Comparison of ENCODE assay signal across 14 mouse cellular contexts in the genomic region with DNA sequence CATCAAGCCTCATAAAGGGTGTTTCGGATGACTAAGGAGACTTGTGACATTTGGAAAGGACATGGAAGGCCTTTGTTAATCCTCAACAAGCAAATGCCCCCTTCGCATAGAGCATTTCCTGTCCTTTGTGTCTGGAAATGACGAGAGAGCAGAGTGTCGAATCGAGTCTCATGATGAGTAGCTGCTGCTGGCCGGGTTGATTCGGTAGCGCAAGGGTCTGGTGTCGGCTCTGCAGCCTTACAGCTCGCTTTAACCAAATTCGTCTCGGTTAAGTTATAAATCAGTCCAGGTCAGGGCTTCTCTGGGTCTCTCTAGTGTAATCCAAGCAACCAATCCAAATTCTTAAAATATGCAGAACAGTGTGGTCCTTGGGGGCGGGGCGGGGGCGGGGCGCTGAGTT. TPM values are rescaled to one million over a fixed set of nuclear protein-coding genes. Genes with fewer than 3 reads are reported as not detected.
DNase-seq lines count a peak whose midpoint lies in the region; ATAC-seq lines count a peak whose summit lies in the region.
"Had no signal": no experiment of that assay in that cellular context is flagged by ENCODE, and none has a peak within 500 bp of the region (broad histone marks: within the 10 kb centered on the region; RNA-seq: fewer than 3 reads in every experiment).

No protein-coding gene starts in this region.

- H3K4me1 ChIP-seq in kidney, embryonic 15.5 days, result peaks cover 12% of the 10 kb centered on the region
- H3K4me1 ChIP-seq in midbrain, embryonic 16.5 days (ENCODE audit: control insufficient read depth, insufficient read depth, low read length), result no peaks in the 10 kb centered on the region
- H3K4me1 ChIP-seq in midbrain, embryonic 10.5 days, result 0 out of 2 replicates have a peak, but pooled peaks cover 8% of the 10 kb centered on the region
- peaks cover 5% of the 10 kb centered on the region; the same call in 1 of the 2 replicates for H3K4me1 ChIP-seq in embryonic facial prominence, embryonic 15.5 days
- peaks cover 10% of the 10 kb centered on the region; the same call in 1 of the 2 replicates for H3K4me1 ChIP-seq in neural tube, embryonic 13.5 days (replicated peaks)
- H3K4me1 ChIP-seq in forebrain, embryonic 15.5 days, result no peaks in the 10 kb centered on the region
- H3K4me1 ChIP-seq: midbrain, embryonic 13.5 days had no signal

- no peaks in the 10 kb centered on the region for H3K36me3 ChIP-seq in kidney, embryonic 15.5 days
- no peaks in the 10 kb centered on the region for H3K36me3 ChIP-seq in midbrain, embryonic 16.5 days (ENCODE audit: control insufficient read depth, insufficient read depth, low read length)
- no peaks in the 10 kb centered on the region for H3K36me3 ChIP-seq in midbrain, embryonic 10.5 days
- no peaks in the 10 kb centered on the region for H3K36me3 ChIP-seq in embryonic facial prominence, embryonic 15.5 days
- no peaks in the 10 kb centered on the region for H3K36me3 ChIP-seq in neural tube, embryonic 13.5 days
- H3K36me3 ChIP-seq in forebrain, embryonic 15.5 days, result no peaks in the 10 kb centered on the region
- H3K36me3 ChIP-seq: forebrain, embryonic 10.5 days; midbrain, embryonic 13.5 days had no signal

- DNase-seq in kidney, adult 11 months, result no peak
- no peak for DNase-seq in midbrain, embryonic 10.5 days (ENCODE audit: low spot score)
- no peak for DNase-seq in T-cell, adult 2 months (ENCODE audit: low spot score)
- DNase-seq: cerebellum, adult 18-20 months; layer of hippocampus, adult 9-11 months; liver, postnatal 0 days; thymus, postnatal 36 days had no signal

- peak overlapping the region; percentile 41 for H3K4me2 ChIP-seq in kidney, embryonic 15.5 days
- no peak overlapping the region for H3K4me2 ChIP-seq in midbrain, embryonic 16.5 days (ENCODE audit: low read length)
- H3K4me2 ChIP-seq in embryonic facial prominence, embryonic 15.5 days (replicated peaks), result peak overlapping the region; percentile 26
- peak overlapping the region; percentile 47 for H3K4me2 ChIP-seq in neural tube, embryonic 13.5 days
- no peak overlapping the region for H3K4me2 ChIP-seq in forebrain, embryonic 15.5 days (replicated peaks)
- H3K4me2 ChIP-seq: midbrain, embryonic 13.5 days had no signal

- no peak overlapping the region for H3K27ac ChIP-seq in kidney, embryonic 15.5 days
- H3K27ac ChIP-seq in midbrain, embryonic 16.5 days (ENCODE audit: low read length), result no peak overlapping the region
- H3K27ac ChIP-seq in midbrain, embryonic 10.5 days (replicated peaks), result no peak overlapping the region
- H3K27ac ChIP-seq in embryonic facial prominence, embryonic 15.5 days (replicated peaks), result 0 out of 2 replicates have a peak overlapping the region, but pooled peaks have one; percentile 22
- no peak overlapping the region for H3K27ac ChIP-seq in neural tube, embryonic 13.5 days (replicated peaks)
- no peak overlapping the region for H3K27ac ChIP-seq in forebrain, embryonic 15.5 days (replicated peaks)
- H3K27ac ChIP-seq: forebrain, embryonic 10.5 days; midbrain, embryonic 13.5 days had no signal

- no peak overlapping the region for H3K9ac ChIP-seq in kidney, embryonic 15.5 days
- H3K9ac ChIP-seq in midbrain, embryonic 16.5 days (ENCODE audit: low read depth, low read length), result peak overlapping the region; percentile 28; the same call in 1 of the 2 replicates
- H3K9ac ChIP-seq in embryonic facial prominence, embryonic 15.5 days, result no peak overlapping the region
- peak overlapping the region; percentile 28 for H3K9ac ChIP-seq in neural tube, embryonic 13.5 days
- H3K9ac ChIP-seq in forebrain, embryonic 15.5 days (replicated peaks), result no peak overlapping the region
- H3K9ac ChIP-seq: liver, postnatal 0 days; midbrain, embryonic 13.5 days had no signal

- no peak overlapping the region for H3K4me3 ChIP-seq in kidney, embryonic 15.5 days (replicated peaks)
- H3K4me3 ChIP-seq in midbrain, embryonic 16.5 days (ENCODE audit: low read depth, low read length), result no peak overlapping the region
- H3K4me3 ChIP-seq in midbrain, embryonic 10.5 days, result no peak overlapping the region
- no peak overlapping the region; the same call in 1 of the 2 replicates for H3K4me3 ChIP-seq in embryonic facial prominence, embryonic 15.5 days (replicated peaks)
- 0 out of 2 replicates have a peak overlapping the region, but pooled peaks have one; percentile 14 for H3K4me3 ChIP-seq in neural tube, embryonic 13.5 days
- H3K4me3 ChIP-seq in forebrain, embryonic 15.5 days, result no peak overlapping the region
- H3K4me3 ChIP-seq: forebrain, embryonic 10.5 days; midbrain, embryonic 13.5 days had no signal

- 41% methylated on average over 16 of the region's 16 CpGs for WGBS in kidney, embryonic 15.5 days
- WGBS in midbrain, embryonic 16.5 days, result 80% methylated on average over 16 of the region's 16 CpGs
- WGBS in midbrain, embryonic 10.5 days, result 83% methylated on average over 16 of the region's 16 CpGs
- 50% methylated on average over 16 of the region's 16 CpGs for WGBS in embryonic facial prominence, embryonic 15.5 days
- 42% methylated on average over 16 of the region's 16 CpGs for whole genome bisulfite sequencing in neural tube, embryonic 13.5 days
- 77% methylated on average over 16 of the region's 16 CpGs for WGBS in forebrain, embryonic 15.5 days

- no peaks in the 10 kb centered on the region for H3K9me3 ChIP-seq in kidney, embryonic 15.5 days (replicated peaks)
- no peaks in the 10 kb centered on the region for H3K9me3 ChIP-seq in midbrain, embryonic 16.5 days (replicated peaks; ENCODE audit: control insufficient read depth, low read length, poor library complexity, severe bottlenecking)
- no peaks in the 10 kb centered on the region for H3K9me3 ChIP-seq in midbrain, embryonic 10.5 days (replicated peaks)
- no peaks in the 10 kb centered on the region for H3K9me3 ChIP-seq in embryonic facial prominence, embryonic 15.5 days (replicated peaks)
- H3K9me3 ChIP-seq in neural tube, embryonic 13.5 days, result no peaks in the 10 kb centered on the region
- no peaks in the 10 kb centered on the region for H3K9me3 ChIP-seq in forebrain, embryonic 15.5 days
- H3K9me3 ChIP-seq: forebrain, embryonic 10.5 days; midbrain, embryonic 13.5 days had no signal

- H3K27me3 ChIP-seq in kidney, embryonic 15.5 days, result no peaks in the 10 kb centered on the region
- no peaks in the 10 kb centered on the region for H3K27me3 ChIP-seq in midbrain, embryonic 16.5 days (ENCODE audit: control insufficient read depth, insufficient read depth, low read depth, low read length)
- H3K27me3 ChIP-seq in midbrain, embryonic 10.5 days (ENCODE audit: low read depth, poor library complexity, severe bottlenecking), result no peaks in the 10 kb centered on the region
- no peaks in the 10 kb centered on the region for H3K27me3 ChIP-seq in embryonic facial prominence, embryonic 15.5 days
- H3K27me3 ChIP-seq in neural tube, embryonic 13.5 days, result no peaks in the 10 kb centered on the region
- no peaks in the 10 kb centered on the region for H3K27me3 ChIP-seq in forebrain, embryonic 15.5 days
- H3K27me3 ChIP-seq: midbrain, embryonic 13.5 days had no signal

- peak; percentile 64; the same call in 1 of the 2 replicates for ATAC-seq in kidney, embryonic 15.5 days (replicated peaks; ENCODE audit: low FRiP score)
- ATAC-seq in midbrain, embryonic 16.5 days, result no peak
- no peak for ATAC-seq in embryonic facial prominence, embryonic 15.5 days (ENCODE audit: insufficient number of reproducible peaks, low FRiP score, low TSS enrichment, low read depth)
- ATAC-seq in neural tube, embryonic 13.5 days (ENCODE audit: low read depth), result peak; percentile 27
- no peak for ATAC-seq in forebrain, embryonic 15.5 days (replicated peaks)
- ATAC-seq: liver, postnatal 0 days; midbrain, embryonic 13.5 days had no signal

RNA-seq across cellular contexts. Expression of a gene that starts 59.1 kb away (rescaled TPM):
- 6.2 and 7.8 TPM in 2 replicates for polyA plus RNA-seq in kidney, embryonic 15.5 days (2015; fragmentation: Nextera tagmentation; extraction: Ambion mirVana)
- polyA plus RNA-seq in midbrain, embryonic 16.5 days (2015; fragmentation: Nextera tagmentation; extraction: Ambion mirVana), result 5.7 and 6.9 TPM in 2 replicates
- polyA plus RNA-seq in midbrain, embryonic 10.5 days (2016; fragmentation: Nextera tagmentation; extraction: Ambion mirVana), result 5.4 and 6.8 TPM in 2 replicates
- polyA plus RNA-seq in embryonic facial prominence, embryonic 15.5 days (2015; fragmentation: Nextera tagmentation; extraction: Ambion mirVana), result 6.5 TPM in 2 replicates
- polyA plus RNA-seq in neural tube, embryonic 13.5 days (2015; fragmentation: Nextera tagmentation; extraction: Ambion mirVana), result 8.5 and 8.6 TPM in 2 replicates
- polyA plus RNA-seq in forebrain, embryonic 15.5 days (2015; fragmentation: Nextera tagmentation; extraction: Ambion mirVana), result 4.9 and 5.3 TPM in 2 replicates

Comparison
In these comparisons a context has a peak if more than half of its experiments do, and no peak if none do; other contexts are left out.
1. ATAC-seq: peak in kidney, embryonic 15.5 days (single experiment) and neural tube, embryonic 13.5 days (single experiment); none in midbrain, embryonic 16.5 days (single experiment), embryonic facial prominence, embryonic 15.5 days (single experiment) and forebrain, embryonic 15.5 days (single experiment).
2. H3K4me2 ChIP-seq: peak in kidney, embryonic 15.5 days (single experiment), embryonic facial prominence, embryonic 15.5 days (single experiment) and neural tube, embryonic 13.5 days (single experiment); none in midbrain, embryonic 16.5 days (single experiment) and forebrain, embryonic 15.5 days (single experiment).
3. H3K9ac ChIP-seq: peak in midbrain, embryonic 16.5 days (single experiment) and neural tube, embryonic 13.5 days (single experiment); none in kidney, embryonic 15.5 days (single experiment), embryonic facial prominence, embryonic 15.5 days (single experiment) and forebrain, embryonic 15.5 days (single experiment).